Mouse (Mus musculus) midbrain, embryonic 14.5 days (tissue): ENCODE results near the gene Med26. TPM values are rescaled to one million over a fixed set of nuclear protein-coding genes. Genes with fewer than 3 reads are reported as not detected.
A peak's percentile ranks its signal among the peaks of the same experiment; 100 is the strongest.

Source experiments
- ATAC-seq: fragments of 200-750 bp; cut with Nextera tagmentation; 2 replicates; pipeline ENCODE4 v1.8.0; 2017; ENCODE audit warnings: moderate number of reproducible peaks, moderate library complexity; ENCODE audit not compliant: low FRiP score, low TSS enrichment
- DNase-seq: peaks from one replicate; pipeline ENCODE4 v3.0.0-alpha.2; 2015
- H3K27ac ChIP-seq: fragments of 300-500 bp; sonication (generic); replicated peaks from 2 replicates; pipeline ENCODE4 v1.5.1; 2014; ENCODE audit warnings: mild to moderate bottlenecking, low read depth, low read length, moderate library complexity
- H3K27me3 ChIP-seq: fragments of 300-500 bp; sonication (generic); 2 replicates; pipeline ENCODE4 v1.6.1; 2014; ENCODE audit warnings: low read length, control low read depth, mixed read lengths; ENCODE audit not compliant: control insufficient read depth, insufficient read depth
- H3K36me3 ChIP-seq: fragments of 300-500 bp; sonication (generic); 2 replicates; pipeline ENCODE4 v1.6.1; 2014; ENCODE audit warnings: low read length, control low read depth; ENCODE audit not compliant: control insufficient read depth, insufficient read depth
- H3K4me1 ChIP-seq: fragments of 300-500 bp; sonication (generic); 2 replicates; pipeline ENCODE4 v1.6.1; 2014; ENCODE audit warnings: mild to moderate bottlenecking, antibody characterized with exemption, low read length, control low read depth; ENCODE audit not compliant: control insufficient read depth, insufficient read depth
- H3K4me2 ChIP-seq: fragments of 300-500 bp; sonication (generic); 2 replicates; pipeline ENCODE4 v1.6.1; 2014; ENCODE audit warnings: mild to moderate bottlenecking, low read length, moderate library complexity
- H3K4me3 ChIP-seq: fragments of 300-500 bp; sonication (generic); replicated peaks from 2 replicates; pipeline ENCODE4 v1.5.1; 2014; ENCODE audit warnings: low read depth, low read length
- H3K9ac ChIP-seq: fragments of 300-500 bp; sonication (generic); replicated peaks from 2 replicates; pipeline ENCODE4 v1.6.1; 2014; ENCODE audit warnings: mild to moderate bottlenecking, low read length, moderate library complexity
- H3K9me3 ChIP-seq: fragments of 300-500 bp; sonication (generic); 2 replicates; pipeline ENCODE4 v1.6.1; 2016; ENCODE audit warnings: low read length, control low read depth, mixed read lengths; ENCODE audit not compliant: control insufficient read depth
- WGBS: fragments of 180-500 bp; shearing (Covaris S2); extraction: QIAGEN DNeasy Blood & Tissue Kit; methylation state at CpG from one replicate; pipeline ENCODE4 v1.1.7; 2014; 5-methylcytosine and 5-hydroxymethylcytosine counted together
- polyA plus RNA-seq: library from polyadenylated mRNA; unstranded; fragments of >200 nt; fragmentation: Nextera tagmentation; extraction: Ambion mirVana; gene quantifications from 2 replicates; pipeline ENCODE4 v1.2.1, GENCODE M21; 2014

Gene Med26
- polyA plus RNA-seq, 1 experiment from 2014 or later, result 16.4 TPM

DNA sequence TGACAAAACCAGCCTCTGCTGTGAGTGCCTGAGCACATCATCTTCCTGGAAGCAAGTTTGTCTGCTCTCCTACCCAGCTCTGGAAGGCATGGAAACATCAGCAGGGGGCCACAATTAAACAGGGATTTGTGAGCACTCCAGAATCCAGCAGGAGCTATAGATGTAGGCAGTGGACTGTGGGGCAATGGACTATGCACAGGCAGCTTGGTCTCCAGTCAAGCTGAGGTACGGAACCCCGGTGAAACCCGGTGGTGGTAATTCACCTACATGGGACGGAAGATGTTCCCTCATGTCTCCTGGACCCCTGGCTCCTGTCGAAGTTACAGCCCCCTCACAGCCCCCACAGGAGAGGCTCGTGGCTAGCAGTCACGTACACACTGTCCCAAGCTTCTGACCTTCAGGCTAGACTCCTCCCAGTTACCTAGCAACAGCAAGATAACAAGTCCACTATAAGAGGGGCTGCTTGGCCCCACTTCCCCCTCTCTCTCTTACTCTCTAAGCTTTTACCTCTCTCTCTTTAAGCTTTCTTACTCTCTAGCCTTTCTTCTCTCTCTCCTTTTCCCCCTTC lies 30.6 kb downstream of the Med26 start:
- Histone ChIP-seq H3K9me3 (no peaks in the 10 kb centered on the region), H3K4me3 (no peak overlapping the region), H3K27ac (no peak overlapping the region), H3K27me3 (no peaks in the 10 kb centered on the region), H3K36me3 (no peaks in the 10 kb centered on the region), H3K9ac (no peak overlapping the region), H3K4me2 (no peak overlapping the region), H3K4me1 (no peaks in the 10 kb centered on the region)
- DNase-seq (no peak), ATAC-seq (no peak)
- WGBS, result 82% methylated on average over 7 of the region's 7 CpGs

DNA sequence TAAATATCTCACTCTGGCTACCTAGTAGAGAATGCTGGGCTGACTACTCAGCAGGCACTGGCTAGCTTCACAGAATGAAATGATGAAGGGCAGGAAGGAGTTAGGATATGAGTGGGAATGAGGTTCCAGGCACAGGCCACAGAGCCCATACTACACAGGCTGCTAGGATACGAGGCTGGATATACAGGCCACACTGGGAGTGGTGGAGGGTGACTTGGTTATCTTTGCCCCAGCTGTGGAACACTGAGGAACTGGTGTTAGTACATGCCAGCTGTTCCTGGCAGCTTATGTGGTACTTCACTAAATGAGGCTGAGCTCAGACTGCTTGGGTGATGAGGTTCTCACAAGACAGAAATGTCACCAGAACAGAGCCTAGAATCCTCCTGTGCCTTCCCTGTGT lies 34.9 kb downstream of the Med26 start:
- Histone ChIP-seq H3K4me3 (no peak overlapping the region), H3K4me2 (no peak overlapping the region), H3K9ac (no peak overlapping the region), H3K4me1 (no peaks in the 10 kb centered on the region), H3K27me3 (no peaks in the 10 kb centered on the region), H3K27ac (no peak overlapping the region), H3K36me3 (no peaks in the 10 kb centered on the region), H3K9me3 (no peaks in the 10 kb centered on the region)
- ATAC-seq, result no peak
- no peak for DNase-seq
- WGBS, result 96% methylated on average over 1 of the region's 1 CpGs

DNA sequence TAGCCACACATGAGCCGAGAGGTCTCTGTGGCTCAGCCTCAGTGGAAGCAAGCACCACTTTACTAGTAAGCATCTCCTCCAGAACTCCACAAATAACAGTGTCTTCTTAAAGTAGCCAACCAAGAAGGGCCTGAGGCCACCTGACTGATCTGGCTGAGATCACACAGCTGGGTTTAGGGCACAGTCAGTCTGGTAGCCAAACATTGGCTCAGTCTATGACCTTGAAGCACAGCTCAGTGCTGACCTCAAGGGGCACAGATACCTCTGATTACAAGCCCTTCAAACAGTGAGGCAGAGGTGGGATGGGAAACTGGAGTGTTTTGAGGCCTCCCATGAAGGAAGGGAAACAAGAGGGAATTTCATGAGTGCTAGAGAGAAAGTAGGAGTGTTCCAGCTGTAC lies 35.4 kb downstream of the Med26 start:
- H3K27me3 ChIP-seq, result no peaks in the 10 kb centered on the region
- no peaks in the 10 kb centered on the region for H3K9me3 ChIP-seq
- H3K4me3 ChIP-seq, result no peak overlapping the region
- no peaks in the 10 kb centered on the region for H3K36me3 ChIP-seq
- no peaks in the 10 kb centered on the region for H3K4me1 ChIP-seq
- no peak overlapping the region for H3K9ac ChIP-seq
- no peak overlapping the region for H3K27ac ChIP-seq
- ATAC-seq (no peak), DNase-seq (no peak)
- no peak overlapping the region for H3K4me2 ChIP-seq
- 93% methylated on average over 1 of the region's 1 CpGs for WGBS

DNA sequence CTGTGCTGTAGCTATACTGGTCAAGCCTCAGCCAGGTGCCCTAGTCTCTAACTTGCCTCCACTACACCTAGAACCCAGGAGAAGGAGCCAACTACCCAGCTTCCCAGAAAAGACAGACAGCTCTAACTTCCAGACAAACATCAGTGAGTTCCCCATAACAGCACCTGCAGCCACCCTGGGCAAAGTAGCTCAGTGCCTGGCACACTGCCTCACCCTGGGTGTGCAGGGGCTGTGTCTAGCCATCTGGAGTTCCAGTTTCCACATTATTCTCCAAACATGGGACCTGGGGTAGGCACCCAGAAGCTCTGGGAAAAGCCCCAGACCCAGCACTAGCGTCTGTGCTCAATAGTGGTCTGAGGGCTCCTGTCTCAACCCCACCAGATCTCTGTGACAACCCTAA lies 40.6 kb downstream of the Med26 start:
- Histone ChIP-seq H3K9ac (no peak overlapping the region), H3K9me3 (no peaks in the 10 kb centered on the region), H3K4me2 (no peak overlapping the region), H3K4me3 (no peak overlapping the region), H3K36me3 (no peaks in the 10 kb centered on the region; the same call in 1 of the 2 replicates), H3K27me3 (no peaks in the 10 kb centered on the region), H3K4me1 (no peaks in the 10 kb centered on the region), H3K27ac (no peak overlapping the region)
- no peak for ATAC-seq
- 79% methylated on average over 1 of the region's 1 CpGs for WGBS
- DNase-seq, result no peak

DNA sequence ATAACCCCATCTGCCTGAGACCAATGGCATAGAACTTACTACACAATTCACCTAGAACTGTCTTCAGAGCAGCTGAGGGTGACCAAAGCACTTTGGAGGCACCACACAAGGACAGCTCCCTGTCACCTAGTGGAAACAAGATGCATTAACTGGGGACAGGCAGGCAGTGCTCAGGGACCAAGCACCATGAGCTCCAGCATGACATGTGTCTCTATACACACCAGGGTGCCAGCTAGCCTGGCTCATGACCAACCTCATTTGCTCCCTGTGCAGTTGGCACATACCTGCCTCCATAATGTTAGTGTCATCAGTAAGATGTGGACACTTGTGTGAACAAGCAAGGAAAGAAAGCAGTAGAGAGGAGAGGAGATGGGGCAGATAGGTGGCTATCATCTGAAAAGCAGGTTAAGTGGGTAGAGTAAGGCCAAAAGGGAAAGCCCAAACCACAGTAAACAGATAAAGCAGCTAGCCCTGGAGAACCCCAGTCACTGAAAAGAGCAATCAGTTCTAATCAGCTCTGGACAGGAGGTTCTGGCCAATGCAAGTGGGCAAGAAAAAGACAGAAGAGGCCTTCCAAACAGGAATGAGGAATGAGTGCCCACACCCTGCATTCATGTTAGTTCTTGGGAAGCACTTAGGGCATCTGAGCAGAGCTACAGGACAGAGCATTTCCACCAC lies 43.3 kb downstream of the Med26 start:
- no peak for ATAC-seq
- Histone ChIP-seq H3K27me3 (no peaks in the 10 kb centered on the region), H3K9ac (0 out of 2 replicates have a peak overlapping the region, but pooled peaks have one; percentile 4), H3K27ac (no peak overlapping the region), H3K4me1 (no peaks in the 10 kb centered on the region), H3K4me3 (no peak overlapping the region), H3K36me3 (no peaks in the 10 kb centered on the region; the same call in 1 of the 2 replicates), H3K4me2 (no peak overlapping the region), H3K9me3 (no peaks in the 10 kb centered on the region)
- no peak for DNase-seq

DNA sequence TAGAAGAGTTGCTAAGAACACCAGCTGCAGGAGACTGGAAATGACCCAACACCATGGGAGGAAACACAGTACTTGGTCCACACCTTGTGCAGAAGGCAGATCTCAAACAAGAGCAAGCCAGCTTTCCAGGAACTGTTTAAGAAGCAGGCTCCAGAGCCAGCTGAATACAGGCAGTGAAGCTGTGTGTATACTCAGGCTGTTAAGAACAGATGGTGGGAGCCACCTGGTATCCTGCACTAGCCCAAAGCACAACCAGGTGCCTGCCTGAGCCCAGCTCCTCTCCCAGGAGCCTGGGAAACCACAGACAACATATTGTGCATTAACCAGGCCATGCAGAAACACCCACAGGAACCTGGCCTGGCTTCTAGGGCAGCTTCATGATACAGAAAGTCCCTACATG lies 43.9 kb downstream of the Med26 start:
- no peak overlapping the region for H3K9ac ChIP-seq
- no peak overlapping the region for H3K27ac ChIP-seq
- no peaks in the 10 kb centered on the region for H3K9me3 ChIP-seq
- no peaks in the 10 kb centered on the region; the same call in 1 of the 2 replicates for H3K36me3 ChIP-seq
- DNase-seq, result no peak
- no peak overlapping the region for H3K4me3 ChIP-seq
- H3K4me2 ChIP-seq, result no peak overlapping the region
- no peak for ATAC-seq
- H3K4me1 ChIP-seq, result no peaks in the 10 kb centered on the region
- H3K27me3 ChIP-seq, result no peaks in the 10 kb centered on the region

DNA sequence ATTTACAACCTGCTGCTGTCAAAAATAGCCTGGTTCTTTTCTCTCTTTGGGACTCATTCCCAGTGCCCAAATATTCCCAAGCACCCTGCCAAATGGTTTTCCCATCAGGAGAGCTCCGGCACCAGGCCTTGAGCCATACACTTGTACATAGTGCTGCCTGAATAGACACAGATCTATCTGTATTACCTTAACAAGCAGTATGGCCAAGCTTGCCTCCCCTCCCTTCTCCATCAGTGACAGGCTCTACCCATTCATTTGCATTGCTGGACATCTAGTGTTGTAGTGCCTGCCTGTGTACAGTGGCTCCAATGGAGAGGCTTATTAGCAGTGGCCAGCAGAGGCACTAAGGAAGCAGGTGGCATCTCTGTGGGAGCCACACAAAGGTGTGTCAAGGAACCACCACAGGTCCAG lies 47.5 kb downstream of the Med26 start:
- H3K36me3 ChIP-seq, result peaks cover 12% of the 10 kb centered on the region
- no peak overlapping the region for H3K4me2 ChIP-seq
- no peak overlapping the region for H3K9ac ChIP-seq
- ATAC-seq, result no peak
- no peaks in the 10 kb centered on the region for H3K4me1 ChIP-seq
- H3K9me3 ChIP-seq, result no peaks in the 10 kb centered on the region
- DNase-seq, result no peak
- H3K27ac ChIP-seq, result no peak overlapping the region
- 96% methylated on average over 1 of the region's 1 CpGs for WGBS
- H3K27me3 ChIP-seq, result no peaks in the 10 kb centered on the region
- H3K4me3 ChIP-seq, result no peak overlapping the region

DNA sequence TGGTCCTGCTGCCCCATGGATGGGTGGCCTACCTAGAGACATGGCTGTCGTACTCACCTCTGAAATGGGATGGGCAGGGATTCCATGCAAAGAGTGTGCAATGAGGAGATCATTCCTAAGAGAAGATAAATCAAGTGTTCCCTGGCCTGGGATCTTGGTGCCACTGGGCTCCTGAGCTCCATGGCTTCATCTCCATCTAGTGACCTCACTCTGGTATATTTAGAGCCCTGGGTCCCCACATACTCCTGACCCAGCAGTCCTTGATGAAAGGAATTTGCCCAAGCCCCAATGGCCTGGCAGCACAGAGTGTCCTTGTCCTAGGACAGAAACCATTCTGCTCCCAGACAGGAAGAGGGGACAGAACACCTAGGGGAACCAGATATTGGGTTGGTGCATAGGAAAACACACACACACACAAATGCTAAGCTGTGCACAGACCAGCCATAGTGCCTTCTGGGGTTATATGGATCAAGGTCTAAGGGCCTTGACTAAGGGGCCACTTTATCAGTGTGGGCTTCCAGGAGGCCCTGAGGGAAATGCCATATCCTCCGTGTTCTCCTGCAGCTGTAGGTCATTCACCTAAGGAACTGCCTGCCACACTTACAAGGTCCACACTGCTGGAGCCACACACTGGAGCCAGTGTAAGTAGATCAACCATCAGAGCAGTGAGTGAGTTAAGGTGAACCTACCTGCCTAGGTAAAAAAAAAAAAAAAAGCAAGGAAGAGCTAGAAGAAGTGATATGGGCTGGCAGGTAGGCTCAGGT lies 48.4 kb downstream of the Med26 start:
- ATAC-seq (no peak), DNase-seq (no peak)
- WGBS, result 93% methylated on average over 2 of the region's 2 CpGs
- H3K4me3 ChIP-seq, result no peak overlapping the region
- peaks cover 20% of the 10 kb centered on the region for H3K36me3 ChIP-seq
- H3K4me2 ChIP-seq, result no peak overlapping the region
- no peak overlapping the region for H3K9ac ChIP-seq
- H3K4me1 ChIP-seq, result no peaks in the 10 kb centered on the region
- no peak overlapping the region for H3K27ac ChIP-seq
- H3K9me3 ChIP-seq, result no peaks in the 10 kb centered on the region
- no peaks in the 10 kb centered on the region for H3K27me3 ChIP-seq

DNA sequence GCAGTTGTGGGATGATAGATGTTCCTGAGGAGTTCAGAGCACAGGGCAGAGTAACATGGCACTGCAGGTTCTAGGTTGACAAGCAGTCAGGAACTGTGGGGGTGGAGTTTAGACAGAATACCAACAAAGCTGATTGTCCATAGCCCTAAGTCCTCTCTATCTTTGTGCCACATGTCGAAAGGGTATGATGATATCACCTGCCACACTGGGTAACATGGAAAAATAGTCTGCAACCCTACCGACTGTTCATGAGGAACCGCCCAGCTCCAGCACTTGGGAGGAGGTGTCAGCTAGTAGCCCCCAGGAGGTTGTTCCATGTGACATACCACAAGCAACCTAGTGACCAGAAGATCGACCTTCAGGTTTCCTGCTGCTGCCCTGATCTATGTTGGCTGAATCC lies 49.5 kb downstream of the Med26 start:
- 94% methylated on average over 4 of the region's 4 CpGs for WGBS

More for the DNA sequence above, 49.5 kb downstream of the Med26 start:
- Histone ChIP-seq H3K4me1 (peaks cover 11% of the 10 kb centered on the region), H3K4me2 (no peak overlapping the region), H3K36me3 (peaks cover 23% of the 10 kb centered on the region), H3K9ac (no peak overlapping the region), H3K27ac (no peak overlapping the region), H3K4me3 (no peak overlapping the region), H3K27me3 (no peaks in the 10 kb centered on the region), H3K9me3 (no peaks in the 10 kb centered on the region)
- no peak for ATAC-seq
- no peak for DNase-seq
